Mouse (Mus musculus) lung, postnatal 4 days (tissue): Measurements from ENCODE around the gene Hspa1b.
A peak's percentile ranks its signal among the peaks of the same experiment; 100 is the strongest.
"Not testable (repeated sequence)": the region's sequence is repeated elsewhere in the genome, so short reads cannot be mapped to it uniquely, and the experiment has no call there.

Source experiments
- DNase-seq, 2 experiments: peaks; one replicate each; pipeline ENCODE4 v3.0.0; 2021

Hspa1b gene

DNA sequence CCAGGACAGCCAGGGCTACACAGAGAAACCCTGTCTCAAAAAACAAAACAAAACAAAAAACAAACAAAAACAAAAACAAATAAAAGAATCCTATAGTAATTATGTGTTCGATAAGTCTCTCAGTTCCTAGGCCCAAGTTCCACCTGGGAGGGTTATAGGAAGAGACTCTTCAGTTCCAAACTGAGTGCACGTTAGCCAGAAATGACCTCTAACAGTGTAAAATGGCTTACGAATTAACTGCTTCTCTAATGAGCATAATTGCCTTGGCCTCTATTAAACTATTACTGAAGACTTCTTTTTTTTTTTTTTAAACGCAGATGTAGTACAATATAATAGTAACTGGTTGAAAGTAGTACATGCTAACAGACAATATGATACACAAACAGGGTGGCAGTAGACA lies 5.1 kb downstream of the Hspa1b start:
- no peak for DNase-seq

GRCm38 (mm10) chr17:34953258-34953657 lies 5.8 kb downstream of the Hspa1b start:
- DNase-seq: no peak

GRCm38 (mm10) chr17:34952378-34953040 lies 6.5 kb downstream of the Hspa1b start:
- DNase-seq: peak; percentile 81 to 88

DNA sequence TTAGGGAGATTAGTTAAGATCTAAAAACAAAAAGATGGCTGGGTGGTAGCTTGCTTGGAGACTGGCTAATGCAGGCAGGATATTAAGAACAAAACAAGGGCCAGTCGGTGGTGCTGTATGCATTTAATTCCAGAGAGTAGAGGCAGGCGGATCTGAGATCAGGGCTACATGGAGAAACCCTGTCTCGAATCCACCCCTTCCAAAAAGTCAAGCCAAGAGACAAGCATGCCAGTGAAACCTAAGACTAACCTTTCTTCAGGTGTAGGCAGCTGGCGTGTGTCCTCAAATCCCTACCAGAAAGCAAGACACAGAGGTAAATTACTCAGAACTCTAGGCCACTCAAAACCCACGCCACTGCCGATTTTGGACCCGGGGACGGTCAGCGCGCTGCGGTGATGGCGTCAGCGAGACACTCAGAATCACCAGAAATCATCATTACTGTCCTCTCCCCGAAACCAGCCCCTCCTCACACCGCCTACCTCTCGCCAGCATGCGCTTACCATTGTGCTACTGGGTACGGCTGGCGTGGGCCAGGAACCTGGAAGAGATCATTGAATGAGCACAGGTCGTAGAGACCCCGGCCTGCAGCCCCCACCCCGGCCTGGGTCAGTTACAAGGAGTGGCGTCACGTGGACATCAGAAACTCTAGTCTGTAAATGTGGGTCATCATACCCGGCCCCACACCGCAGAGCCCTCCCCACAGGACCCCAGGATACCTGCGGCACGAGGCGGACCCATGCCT lies 7.2 kb downstream of the Hspa1b start:
- no peak for DNase-seq

DNA sequence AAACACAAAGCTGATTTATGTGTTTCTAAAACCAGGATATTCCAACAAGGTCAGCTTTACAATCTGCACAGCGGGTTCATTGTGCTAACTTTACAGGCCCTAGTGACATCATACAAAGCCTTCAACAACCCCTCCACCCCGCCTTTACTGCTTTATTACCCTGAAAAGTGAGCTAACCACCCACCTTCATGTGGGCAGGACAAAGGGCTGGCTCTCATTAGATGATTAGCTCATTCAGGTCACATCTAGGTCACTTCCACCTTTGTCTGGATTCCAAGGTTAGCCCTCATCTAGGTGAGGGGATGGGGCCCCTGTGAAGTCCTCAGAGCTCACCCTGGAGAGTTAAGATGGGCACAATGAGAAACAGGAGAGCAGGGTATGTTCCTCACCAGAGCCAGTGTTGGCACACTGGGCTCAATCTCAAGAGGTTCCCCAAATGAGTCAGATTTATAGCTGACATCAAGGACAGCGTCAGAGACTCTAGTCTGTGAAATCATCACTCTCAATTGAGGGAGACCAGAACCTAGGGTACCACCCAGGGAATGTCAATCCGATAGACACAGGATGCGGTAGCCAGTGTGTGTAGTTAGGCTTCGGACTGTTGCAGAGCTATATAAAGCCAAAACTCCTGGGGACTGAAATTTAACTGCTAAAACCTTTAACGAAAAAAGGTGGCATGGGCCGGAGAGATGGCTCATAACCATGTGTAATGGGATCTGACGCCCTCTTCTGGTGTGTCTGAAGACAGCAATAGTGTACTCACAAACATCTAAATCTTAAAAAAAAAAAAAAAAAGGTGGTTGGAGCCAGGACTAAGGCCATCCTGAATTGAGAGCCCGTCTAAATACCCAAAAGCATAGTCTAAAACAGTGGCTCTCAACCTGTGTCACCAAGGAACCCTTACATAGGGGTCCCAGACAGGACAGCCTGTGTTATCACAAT lies 8.3 kb downstream of the Hspa1b start:
- no peak for DNase-seq

DNA sequence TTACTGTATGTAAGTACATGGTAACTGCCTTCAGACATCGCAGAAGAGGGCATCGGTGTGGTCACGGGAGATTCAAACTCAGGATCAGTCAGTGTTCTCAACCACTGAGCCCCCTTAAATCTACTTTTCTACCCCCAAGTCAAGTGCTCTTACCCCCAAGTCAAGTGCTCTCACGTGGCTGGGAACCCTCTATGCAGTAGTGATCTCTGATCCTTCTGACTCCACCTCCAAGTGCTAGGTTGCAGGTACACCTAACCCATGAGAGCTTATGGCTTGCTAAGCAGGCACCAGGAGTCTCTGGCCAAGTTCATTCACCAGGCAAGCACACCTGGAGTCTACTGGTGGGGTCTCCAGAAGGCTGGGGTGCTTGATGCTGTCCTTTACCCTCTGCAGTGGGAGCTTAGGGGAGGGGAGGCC lies 9.5 kb downstream of the Hspa1b start:
- no peak for DNase-seq

DNA sequence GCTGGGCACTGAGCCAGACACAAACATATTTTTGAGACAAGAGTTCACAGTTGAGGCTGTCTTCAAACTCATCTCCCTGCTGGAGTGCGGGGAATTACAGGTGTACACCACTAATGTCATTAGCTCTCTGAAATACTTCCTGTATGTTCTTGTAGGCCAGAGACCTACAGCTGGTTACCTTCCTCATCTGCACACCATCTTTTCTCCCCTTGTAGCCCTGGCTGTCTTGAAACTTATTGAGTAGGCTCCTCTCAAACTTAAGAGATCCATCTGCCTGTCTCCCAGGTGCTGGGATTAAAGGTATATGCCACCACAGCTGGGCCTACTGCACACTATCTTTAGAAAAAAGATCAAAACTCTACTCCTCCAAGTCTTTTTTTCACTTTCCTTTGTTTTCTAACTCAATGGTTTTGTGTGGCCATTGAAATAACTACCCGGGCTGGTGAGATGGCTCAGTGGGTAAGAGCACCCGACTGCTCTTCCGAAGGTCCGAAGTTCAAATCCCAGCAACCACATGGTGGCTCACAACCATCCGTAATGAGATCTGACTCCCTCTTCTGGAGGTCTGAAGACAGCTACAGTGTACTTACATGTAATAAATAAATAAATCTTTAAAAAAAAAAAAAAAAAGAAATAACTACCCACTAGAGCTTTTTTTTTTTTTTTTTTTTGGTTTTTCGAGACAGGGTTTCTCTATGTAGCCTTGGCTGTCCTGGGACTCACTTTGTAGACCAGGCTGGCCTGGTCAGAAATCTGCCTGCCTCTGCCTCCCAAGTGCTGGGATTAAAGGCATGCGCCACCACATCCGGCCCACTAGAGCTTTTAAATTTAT lies 10.1 kb downstream of the Hspa1b start:
- DNase-seq: not testable (repeated sequence)

- DNase-seq: peak in 1 of 2 experiments; percentile 37
These were observed 11.4 kb downstream of the Hspa1b start for GRCm38 (mm10) chr17:34947606-34948005.

- DNase-seq: no peak
These were observed 12.4 kb downstream of the Hspa1b start for GRCm38 (mm10) chr17:34946486-34947140.

DNA sequence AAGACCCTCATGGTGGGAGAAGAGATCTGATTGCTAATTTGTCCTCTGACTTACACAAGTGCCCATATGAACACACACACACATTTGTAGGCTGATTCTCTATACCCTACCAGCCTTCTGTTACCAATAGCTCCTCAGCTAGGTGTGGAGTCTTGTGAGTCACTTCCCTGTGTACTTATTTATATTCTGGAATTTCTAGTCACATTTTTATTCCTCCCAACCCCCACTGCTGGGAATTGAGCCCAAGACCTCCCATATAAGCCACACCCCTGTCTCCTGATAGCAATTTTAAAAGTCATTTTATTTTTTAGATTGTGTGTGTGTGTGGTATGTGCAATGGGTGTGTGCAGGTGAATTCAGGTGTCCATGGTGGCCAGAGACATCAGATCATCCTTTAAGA lies 14.7 kb downstream of the Hspa1b start:
- DNase-seq: no peak

GRCm38 (mm10) chr17:34943128-34943815 lies 15.8 kb downstream of the Hspa1b start:
- no peak for DNase-seq

- DNase-seq: no peak
These were observed 17.5 kb downstream of the Hspa1b start for GRCm38 (mm10) chr17:34941344-34942041.

DNA sequence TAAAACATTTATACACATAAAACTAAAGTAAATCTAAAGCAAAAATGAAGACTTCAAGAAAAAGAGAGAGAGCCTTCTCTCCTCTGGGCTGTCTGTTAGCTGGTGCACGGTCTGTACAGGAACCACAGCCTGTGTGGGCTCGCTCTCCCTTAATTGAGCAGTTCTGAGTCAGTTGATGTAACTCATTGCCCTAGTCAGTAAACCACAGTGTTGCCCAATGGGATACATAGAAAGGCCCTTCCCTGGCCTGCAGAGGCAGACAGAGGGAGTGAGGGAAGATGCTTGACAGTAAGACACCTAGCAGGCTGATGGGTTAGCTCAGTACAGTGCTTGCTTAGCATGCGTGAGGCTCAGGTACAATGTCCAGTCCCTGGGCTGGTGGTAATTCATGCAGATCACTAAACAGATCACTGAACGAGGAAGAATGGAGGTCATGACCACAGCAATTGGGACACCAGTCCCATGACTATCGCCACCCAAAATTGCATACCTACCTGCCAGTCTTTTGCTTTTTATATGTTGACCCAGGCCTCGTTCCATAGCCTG lies 21.0 kb downstream of the Hspa1b start:
- DNase-seq: no peak

DNA sequence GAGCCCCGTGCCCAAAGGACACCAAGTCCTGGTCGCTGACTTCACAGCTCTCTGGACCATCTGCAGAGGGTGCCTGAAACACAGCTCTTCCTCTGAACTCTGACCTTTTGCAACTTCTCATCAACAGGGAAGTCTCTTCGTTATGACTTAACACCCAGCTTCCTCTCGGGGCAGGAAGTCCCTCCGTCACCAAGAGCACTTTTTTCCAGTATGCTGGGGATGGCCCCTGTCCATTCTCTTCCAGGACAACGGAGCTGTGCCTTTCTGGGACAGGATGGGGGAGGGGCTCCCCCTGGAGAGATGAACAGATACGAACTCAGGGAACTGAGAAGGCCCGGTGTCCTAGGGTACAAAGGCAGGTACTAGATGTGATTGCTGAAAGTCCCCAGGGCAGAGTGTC lies 24.2 kb downstream of the Hspa1b start:
- peak; percentile 52 to 57 for DNase-seq

DNA sequence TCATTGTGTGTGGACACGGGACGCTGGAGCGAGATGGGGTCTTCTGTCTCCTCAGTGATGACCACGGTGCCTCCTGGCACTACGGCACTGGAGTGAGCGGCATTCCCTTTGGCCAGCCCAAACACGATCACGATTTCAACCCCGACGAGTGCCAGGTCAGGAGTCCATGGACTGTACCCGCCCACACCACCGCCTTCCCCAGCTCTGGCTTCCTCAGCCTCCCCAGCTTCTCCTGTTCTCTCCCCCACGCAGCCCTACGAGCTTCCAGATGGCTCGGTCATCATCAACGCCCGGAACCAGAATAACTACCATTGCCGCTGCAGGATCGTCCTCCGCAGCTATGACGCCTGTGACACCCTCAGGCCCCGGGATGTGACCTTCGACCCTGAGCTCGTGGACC lies 25.0 kb downstream of the Hspa1b start:
- no peak for DNase-seq

DNA sequence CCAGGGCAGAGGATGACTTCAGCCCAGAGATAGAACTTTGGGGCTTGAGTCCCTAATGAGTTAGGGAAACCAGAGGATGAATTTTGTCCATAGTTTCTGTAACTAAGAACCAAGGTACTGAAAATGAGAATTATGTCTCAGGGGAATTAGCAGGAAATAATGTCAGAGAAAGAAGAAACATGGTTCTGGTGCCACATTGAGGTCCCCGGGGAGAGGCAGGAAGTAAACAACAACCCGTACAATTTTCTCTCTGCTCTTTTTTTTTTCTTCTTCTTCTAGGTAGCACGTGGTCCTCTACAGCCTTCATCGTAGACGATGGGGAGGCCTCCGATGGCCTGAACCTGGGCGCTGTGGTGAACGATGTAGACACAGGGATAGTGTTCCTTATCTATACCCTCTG lies 26.8 kb downstream of the Hspa1b start:
- DNase-seq: no peak

GRCm38 (mm10) chr17:34931735-34932098 lies 27.3 kb downstream of the Hspa1b start:
- DNase-seq: peak; percentile 30 to 35

DNA sequence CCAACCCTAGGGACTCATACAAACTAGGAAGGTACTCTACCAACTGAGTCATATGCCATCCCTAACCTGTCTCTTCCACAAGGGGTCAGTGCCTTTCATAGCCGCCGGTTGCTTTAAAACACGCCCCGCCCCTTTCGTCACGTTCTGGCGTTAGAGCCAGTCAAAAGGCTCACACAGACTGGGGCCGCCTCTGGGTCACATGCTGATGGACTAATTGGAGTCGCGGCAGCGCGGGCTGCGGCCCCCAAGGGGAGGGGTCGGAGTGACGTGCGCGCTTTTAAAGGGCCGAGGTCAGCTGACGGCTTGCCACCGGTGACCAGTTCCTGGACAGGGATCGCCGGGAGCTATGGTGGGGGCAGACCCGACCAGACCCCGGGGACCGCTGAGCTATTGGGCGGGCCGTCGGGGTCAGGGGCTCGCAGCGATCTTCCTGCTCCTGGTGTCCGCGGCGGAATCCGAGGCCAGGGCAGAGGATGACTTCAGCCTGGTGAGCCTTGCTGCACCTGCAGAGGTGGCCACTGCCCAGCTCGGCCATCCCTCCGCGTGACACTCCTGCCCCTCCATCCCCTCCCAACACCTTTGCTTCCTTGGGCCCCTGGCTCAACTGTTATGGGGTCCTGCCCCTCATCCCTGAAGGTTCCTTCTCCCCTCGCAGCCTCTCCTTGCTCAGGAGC lies 27.8 kb downstream of the Hspa1b start, which contains the start of gene Neu1:
TSS of gene Neu1 (plus strand) at position 193 of the 674 bp plus-strand sequence.
- DNase-seq: peak; percentile 98 to 99

DNA sequence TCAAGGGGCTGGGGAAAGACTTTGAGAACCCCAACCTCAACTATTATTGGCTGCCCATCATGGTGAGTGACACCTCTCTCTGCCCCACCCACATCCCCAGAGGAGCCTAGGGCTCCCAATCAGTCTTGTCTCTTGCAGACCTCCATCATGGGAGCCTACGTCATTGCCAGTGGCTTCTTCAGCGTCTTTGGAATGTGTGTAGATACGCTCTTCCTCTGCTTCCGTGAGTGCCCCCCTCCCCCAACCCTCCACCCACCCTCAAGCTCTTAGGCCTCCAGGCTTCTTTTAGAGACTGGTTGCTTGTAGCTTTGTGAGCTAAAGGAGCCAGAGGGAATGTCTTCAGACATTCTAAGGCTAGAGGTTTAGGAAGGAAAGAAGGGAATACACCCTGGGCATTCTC lies 30.2 kb downstream of the Hspa1b start:
- no peak for DNase-seq
